Mouse (Mus musculus) heart, adult 9 months (tissue): ENCODE results near the gene Tmem246.
"Not testable (repeated sequence)": the region's sequence is repeated elsewhere in the genome, so short reads cannot be mapped to it uniquely, and the experiment has no call there.

Source experiments
- DNase-seq, 2 experiments: peaks; one replicate each; pipeline ENCODE4 v3.0.0; 2022; ENCODE audit warnings: low spot score in 2 of 2

The Tmem246 gene

GRCm38 (mm10) chr4:49597183-49598100 lies at the start of gene Tmem246:
TSS of gene Tmem246 (minus strand) at chr4:49597876.
- DNase-seq, result peak; percentile 77 to 82

GRCm38 (mm10) chr4:49639913-49640312 lies 42.2 kb upstream of the Tmem246 start:
- DNase-seq, result no peak

- no peak for DNase-seq
Observed at GRCm38 (mm10) chr4:49637821-49638220, 40.1 kb upstream of the Tmem246 start.

- no peak for DNase-seq
Observed at GRCm38 (mm10) chr4:49632139-49632481, 34.4 kb upstream of the Tmem246 start.

GRCm38 (mm10) chr4:49631319-49632138 lies 33.9 kb upstream of the Tmem246 start, which contains the start of gene Rnf20:
TSS of gene Rnf20 (plus strand) at chr4:49632006.
- DNase-seq, result peak; percentile 95 to 96

GRCm38 (mm10) chr4:49628941-49629340 lies 31.3 kb upstream of the Tmem246 start:
- DNase-seq, result no peak

- peak; percentile 26 to 68 for DNase-seq
Observed at GRCm38 (mm10) chr4:49626973-49627372, 29.3 kb upstream of the Tmem246 start.

- DNase-seq, result not testable (repeated sequence)
Observed at GRCm38 (mm10) chr4:49624969-49625368, 27.3 kb upstream of the Tmem246 start.

- no peak for DNase-seq
Observed at GRCm38 (mm10) chr4:49623916-49624315, 26.2 kb upstream of the Tmem246 start.

GRCm38 (mm10) chr4:49622272-49622671 lies 24.6 kb upstream of the Tmem246 start:
- no peak for DNase-seq

- DNase-seq, result not testable (repeated sequence)
Observed at GRCm38 (mm10) chr4:49619861-49620260, 22.2 kb upstream of the Tmem246 start.

GRCm38 (mm10) chr4:49616924-49617323 lies 19.2 kb upstream of the Tmem246 start:
- no peak for DNase-seq

GRCm38 (mm10) chr4:49605459-49605858 lies 7.8 kb upstream of the Tmem246 start:
- no peak for DNase-seq

- DNase-seq, result no peak
Observed at GRCm38 (mm10) chr4:49604616-49605015, 6.9 kb upstream of the Tmem246 start.

- no peak for DNase-seq
Observed at GRCm38 (mm10) chr4:49604016-49604546, 6.4 kb upstream of the Tmem246 start.

GRCm38 (mm10) chr4:49603161-49603560 lies 5.5 kb upstream of the Tmem246 start:
- no peak for DNase-seq

- DNase-seq, result no peak
Observed at GRCm38 (mm10) chr4:49596846-49597182, 862 bp downstream of the Tmem246 start.

- no peak for DNase-seq
Observed at GRCm38 (mm10) chr4:49590152-49590551, 7.5 kb downstream of the Tmem246 start.

GRCm38 (mm10) chr4:49586811-49587210 lies 10.9 kb downstream of the Tmem246 start:
- peak; percentile 31 to 32 for DNase-seq

GRCm38 (mm10) chr4:49585524-49586101 lies 12.1 kb downstream of the Tmem246 start:
- peak; percentile 64 to 67 for DNase-seq

- DNase-seq, result peak in 1 of 2 experiments; percentile 22
Observed at GRCm38 (mm10) chr4:49583965-49584831, 13.5 kb downstream of the Tmem246 start.
